Mouse (Mus musculus): ENCODE measurements around the gene Myom1.
A peak's percentile ranks its signal among the peaks of the same experiment; 100 is the strongest.

Myom1 gene

DNA sequence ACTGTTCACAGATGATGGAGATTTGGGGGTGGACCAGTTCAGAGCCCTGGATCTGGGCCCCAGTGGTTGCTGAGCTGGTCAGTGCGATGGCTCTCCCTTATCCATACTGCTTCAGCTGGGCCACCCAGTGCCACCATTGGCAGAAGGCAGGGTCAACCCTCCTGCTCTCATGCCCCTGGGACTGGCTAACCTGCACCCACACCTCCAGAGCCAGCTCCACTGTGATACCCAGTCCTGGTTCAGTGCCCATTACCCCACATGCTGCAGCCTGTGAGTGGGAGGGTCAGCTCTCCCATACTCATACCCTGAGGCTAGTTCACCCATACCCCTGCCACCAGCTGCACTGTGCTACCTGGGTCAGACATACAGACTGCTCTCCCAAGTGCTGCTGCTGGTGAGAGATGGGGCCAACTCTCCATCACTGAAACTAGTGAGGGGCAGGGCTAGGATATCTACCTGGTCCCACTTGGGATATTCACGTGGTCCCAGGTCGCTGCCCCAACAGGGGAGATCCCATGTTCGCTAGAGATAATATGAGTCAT, 15.1 kb downstream of the Myom1 start:
- no peak for DNase-seq (ENCODE audit: low spot score)

DNA sequence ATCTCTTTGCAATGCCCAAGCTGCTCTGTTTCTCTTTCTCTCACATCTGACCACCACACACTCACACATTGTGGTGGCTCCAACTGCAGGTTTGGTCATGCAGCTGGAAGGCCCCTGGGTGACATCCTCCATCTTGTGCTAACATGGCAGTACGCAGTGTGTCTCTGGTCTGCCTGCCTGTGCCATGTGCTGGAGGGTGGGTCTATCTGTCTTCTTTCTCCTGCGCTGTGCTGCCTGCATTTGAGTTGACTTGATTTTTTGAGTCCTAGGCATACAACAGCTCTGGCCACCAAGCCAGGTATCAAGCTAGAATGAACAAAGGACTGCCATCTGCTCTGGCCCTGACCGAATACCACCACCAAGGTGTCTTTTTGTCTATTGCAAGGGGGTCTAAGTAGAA, 15.7 kb downstream of the Myom1 start:
- no peak for DNase-seq (ENCODE audit: low spot score)

- no peak for DNase-seq (ENCODE audit: low spot score)
Observed at GRCm38 (mm10) chr17:71018616-71019308, 16.3 kb downstream of the Myom1 start.

DNA sequence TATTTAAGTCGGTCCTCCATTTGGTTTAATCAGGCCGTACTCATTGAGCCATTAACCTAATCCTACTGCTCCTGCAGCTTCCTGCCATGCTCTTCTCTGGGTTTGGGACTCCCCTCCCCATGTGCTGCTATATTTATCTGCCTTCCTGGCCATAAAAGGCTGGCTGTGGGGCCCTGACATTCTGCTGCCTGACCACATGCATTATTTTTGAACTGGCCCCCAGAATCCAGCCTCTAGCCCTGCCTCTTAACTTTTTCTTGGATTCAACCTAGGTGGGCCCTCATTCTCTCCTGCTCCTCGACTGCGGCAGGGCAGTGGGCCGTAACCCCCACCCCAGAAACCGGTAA, 16.8 kb downstream of the Myom1 start:
- peak; percentile 10 for DNase-seq (ENCODE audit: low spot score)

GRCm38 (mm10) chr17:71019860-71020259, 17.4 kb downstream of the Myom1 start:
- peak; percentile 24 for DNase-seq (ENCODE audit: low spot score)

DNA sequence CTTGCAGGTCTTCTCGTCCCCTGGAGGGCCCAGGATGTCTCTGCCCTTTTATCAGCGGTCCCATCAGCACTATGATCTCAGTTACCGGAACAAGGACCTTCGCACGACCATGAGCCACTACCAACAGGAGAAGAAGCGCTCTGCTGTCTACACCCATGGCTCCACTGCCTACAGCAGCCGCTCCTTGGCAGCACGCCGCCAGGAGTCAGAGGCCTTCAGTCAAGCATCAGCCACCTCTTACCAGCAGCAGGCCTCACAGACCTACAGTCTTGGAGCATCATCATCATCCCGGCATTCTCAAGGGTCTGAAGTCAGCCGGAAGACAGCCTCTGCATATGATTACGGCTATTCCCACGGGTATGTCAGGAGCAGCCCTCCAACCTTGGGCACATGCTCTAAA, 20.4 kb downstream of the Myom1 start:
- DNase-seq (ENCODE audit: low spot score): no peak

DNA sequence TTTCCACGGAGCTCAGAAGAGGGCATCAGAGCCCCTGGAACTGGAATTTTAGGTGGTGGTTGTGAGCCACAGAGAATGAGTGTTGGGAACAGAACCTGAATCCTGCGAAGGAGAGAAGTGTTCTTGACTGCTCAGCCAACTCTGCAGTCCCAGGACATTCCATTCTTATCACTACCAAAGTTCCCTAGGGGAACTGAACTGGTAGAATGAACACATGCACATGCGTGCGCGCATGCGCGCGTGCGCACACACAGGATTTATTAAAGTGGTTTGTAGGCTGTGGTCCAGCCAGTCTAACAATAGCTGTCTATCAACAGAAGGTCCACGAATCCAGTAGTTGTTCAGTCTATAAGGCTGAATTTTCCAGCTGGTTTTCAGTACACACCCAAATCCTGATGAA, 21.6 kb downstream of the Myom1 start:
- DNase-seq (ENCODE audit: low spot score): no peak

DNA sequence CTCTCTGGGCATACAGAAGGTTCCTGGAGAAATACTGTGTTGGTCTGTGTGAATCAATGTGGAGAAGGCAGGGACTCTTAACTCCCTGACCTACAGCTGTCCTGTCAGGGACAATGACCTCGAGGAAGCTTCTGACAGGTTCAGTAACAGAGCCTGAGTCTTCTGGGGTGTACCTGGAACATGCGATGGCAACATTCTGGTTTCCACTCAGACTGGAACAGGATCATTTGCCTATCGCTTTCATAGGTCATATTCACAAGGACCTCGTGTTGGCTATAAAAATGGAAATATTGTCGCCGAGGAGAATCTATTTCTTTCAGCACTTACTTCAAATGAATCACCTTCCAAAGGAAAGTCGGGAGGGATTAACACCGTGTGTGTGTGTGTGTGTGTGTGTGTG, 23.5 kb downstream of the Myom1 start:
- no peak for DNase-seq (ENCODE audit: low spot score)

- DNase-seq (ENCODE audit: low spot score): no peak
Observed at GRCm38 (mm10) chr17:71027186-71027585, 24.8 kb downstream of the Myom1 start.

- no peak for DNase-seq (ENCODE audit: low spot score)
Observed at GRCm38 (mm10) chr17:71032719-71033118, 30.3 kb downstream of the Myom1 start.

DNA sequence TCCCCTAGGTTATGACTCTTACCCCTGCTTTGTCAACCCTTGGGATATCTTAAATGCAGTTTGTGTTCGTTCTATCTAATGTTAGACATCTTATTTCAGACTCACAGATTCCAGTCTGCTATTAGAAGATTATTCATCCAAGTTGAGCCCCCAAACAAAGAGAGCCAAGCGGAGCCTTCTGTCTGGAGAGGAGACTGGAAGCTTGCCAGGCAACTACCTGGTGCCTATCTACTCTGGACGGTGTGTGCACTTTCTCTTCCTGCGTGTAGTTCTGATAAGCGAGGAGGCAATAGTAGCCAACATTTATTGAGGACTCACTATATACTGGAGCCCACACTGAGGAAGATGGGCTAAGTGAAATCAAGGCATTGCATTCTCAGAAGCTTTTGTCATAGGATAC, 32.0 kb downstream of the Myom1 start:
- DNase-seq (ENCODE audit: low spot score): no peak

- DNase-seq (ENCODE audit: low spot score): no peak
Observed at GRCm38 (mm10) chr17:71037188-71037587, 34.8 kb downstream of the Myom1 start.

DNA sequence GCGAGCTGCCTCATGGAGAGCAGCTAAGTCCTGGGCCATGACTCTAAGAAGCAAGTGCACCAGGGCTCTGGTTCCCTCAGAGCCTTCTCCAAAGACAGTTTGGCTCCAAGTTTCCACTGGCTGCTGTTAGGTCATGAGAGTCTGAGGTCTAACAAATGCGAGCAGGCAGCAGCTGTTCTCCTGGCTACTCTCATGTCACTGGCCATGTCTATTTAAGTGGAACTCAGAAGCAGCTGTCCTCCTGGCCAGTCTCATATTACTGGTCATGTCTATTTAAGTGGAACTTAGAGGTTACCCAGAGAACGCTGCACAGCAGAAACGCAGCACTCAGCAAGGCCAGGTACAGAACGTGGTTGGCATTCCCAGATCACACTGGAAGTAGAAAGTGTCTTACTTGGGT, 36.4 kb downstream of the Myom1 start:
- no peak for DNase-seq (ENCODE audit: low spot score)

- DNase-seq (ENCODE audit: low spot score): peak; percentile 76
Observed at GRCm38 (mm10) chr17:71039851-71040581, 37.6 kb downstream of the Myom1 start.

- DNase-seq (ENCODE audit: low spot score): no peak
Observed at GRCm38 (mm10) chr17:71040582-71040880, 38.1 kb downstream of the Myom1 start.

DNA sequence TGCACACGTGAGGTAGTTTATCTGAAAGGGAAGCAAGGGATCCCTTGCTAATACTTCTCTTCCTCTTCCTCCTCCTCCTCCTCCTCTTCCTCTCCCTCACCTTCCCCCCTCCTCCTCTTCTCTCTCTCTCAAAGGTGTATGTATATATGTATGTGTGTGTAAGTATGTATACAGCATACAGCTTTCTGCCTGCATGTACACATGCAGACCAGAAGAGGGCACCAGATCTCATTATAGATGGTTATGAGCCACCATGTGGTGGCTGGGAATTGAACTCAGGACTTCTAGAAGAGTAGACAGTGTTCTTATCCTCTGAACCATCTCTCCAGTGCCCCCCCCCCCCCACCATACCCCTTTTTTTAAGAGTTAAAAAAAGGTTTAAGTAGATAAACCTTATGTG, 40.2 kb downstream of the Myom1 start:
- no peak for DNase-seq (ENCODE audit: low spot score)

- no peak for DNase-seq (ENCODE audit: low spot score)
Observed at GRCm38 (mm10) chr17:71045591-71045990, 43.2 kb downstream of the Myom1 start.

DNA sequence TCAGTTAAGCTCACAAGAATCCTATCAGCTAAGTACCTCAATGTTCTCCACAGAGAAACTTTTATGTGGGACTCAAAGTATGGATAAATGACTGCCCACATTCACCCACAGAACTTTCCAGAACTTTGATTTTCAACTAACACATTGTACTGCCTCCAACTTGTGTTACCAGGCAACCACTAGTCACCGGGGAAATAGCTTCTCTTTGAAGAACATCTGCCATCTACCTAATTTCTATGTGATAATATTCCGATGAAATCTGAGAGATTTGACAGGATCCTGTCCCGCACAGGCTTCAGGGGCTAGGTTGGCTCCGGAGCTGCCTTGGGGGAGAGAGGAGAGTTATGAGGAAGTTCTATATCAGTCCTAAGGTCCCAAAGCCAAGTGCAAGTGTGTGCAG, 44.4 kb downstream of the Myom1 start:
- DNase-seq (ENCODE audit: low spot score): no peak

DNA sequence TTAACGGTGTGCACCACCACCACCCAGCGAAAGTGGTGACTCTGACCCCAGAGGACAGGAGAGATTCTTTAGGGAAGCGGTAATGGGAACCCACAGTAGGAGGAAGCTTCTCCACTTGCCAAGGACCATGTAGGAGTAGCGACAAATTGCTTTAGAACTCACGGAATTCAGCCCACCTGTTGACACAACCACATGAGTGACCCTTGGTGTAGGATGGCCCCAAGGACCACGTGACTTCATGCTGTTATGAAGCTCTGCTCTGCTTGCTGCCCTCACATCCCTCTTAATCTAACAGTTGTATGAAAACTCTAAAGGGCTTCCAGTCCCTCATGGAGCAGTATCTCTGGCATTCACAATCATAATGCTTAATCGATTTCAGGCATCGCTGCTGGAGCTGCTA, 46.9 kb downstream of the Myom1 start:
- no peak for DNase-seq (ENCODE audit: low spot score)

GRCm38 (mm10) chr17:71053134-71053708, 50.8 kb downstream of the Myom1 start:
- no peak for DNase-seq (ENCODE audit: low spot score)

GRCm38 (mm10) chr17:71055203-71055894, 52.9 kb downstream of the Myom1 start:
- no peak for DNase-seq (ENCODE audit: low spot score)

DNA sequence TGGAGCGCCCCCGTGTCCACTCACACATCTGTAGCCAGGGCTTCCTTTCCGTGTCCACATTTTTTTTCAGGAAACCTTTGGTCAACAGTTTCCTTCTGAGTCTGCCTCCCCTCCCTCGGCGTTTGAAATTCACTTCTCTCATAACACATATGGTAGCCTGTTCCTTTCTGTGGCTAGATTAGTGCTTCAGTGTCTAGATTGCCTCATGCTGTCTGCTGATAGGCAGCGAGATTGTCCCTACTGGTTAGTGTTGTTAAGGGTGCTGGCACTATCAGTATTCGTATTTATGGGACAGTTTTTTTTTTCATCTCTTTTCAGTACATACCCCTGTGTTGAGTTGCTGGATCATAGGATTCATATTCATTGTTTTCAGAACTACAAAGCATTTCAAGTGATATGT, 54.0 kb downstream of the Myom1 start:
- DNase-seq (ENCODE audit: low spot score): no peak

DNA sequence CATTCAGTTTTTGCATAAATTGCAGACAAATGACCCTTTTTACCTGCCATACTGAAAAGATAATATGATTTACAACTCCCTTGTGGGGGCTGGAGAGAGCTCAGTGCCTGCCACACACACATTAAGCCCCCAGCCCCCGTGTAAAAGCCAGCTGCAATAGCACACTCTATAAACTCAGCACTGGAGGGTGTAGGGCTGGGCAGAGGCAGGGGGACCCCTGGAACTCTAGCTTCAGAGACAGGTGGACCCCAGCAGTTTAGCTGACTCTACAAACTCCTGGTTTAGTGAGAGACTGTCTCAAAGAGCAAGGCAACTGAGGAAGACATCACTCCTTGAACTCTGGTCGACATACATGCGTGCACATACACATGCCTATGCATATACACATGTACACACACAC, 55.3 kb downstream of the Myom1 start:
- no peak for DNase-seq (ENCODE audit: low spot score)
